Mouse (Mus musculus): ENCODE data around the gene Gm7942.
"Not testable (repeated sequence)": the region's sequence is repeated elsewhere in the genome, so short reads cannot be mapped to it uniquely, and the experiment has no call there.

The Gm7942 gene

DNA sequence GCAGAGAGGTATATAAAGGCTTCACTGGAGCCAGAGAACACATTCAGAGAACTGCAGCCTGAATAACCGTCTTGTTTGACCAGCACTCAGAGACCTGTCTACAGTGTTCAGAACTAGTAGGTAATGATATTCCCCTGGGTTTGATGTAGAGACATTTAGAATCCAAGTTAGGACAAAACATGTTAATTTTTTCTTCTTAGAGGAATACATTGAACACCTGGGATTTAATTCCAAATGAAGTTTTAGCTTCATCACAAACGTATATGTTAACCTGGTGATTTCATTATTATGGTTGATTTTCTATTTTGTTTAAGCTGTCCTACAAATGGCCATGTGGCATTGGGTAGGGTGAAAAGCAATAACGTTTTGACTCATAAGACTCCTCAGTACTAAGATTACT is at the start of gene Gm7942:
Gene Gm7942, plus strand, starts transcription at position 301 of the 400 bp plus-strand sequence.
- not testable (repeated sequence) for DNase-seq
